Mouse (Mus musculus): ENCODE data around the gene Fam171a1.

GRCm38 (mm10) chr2:3127256-3127883 is 13.3 kb downstream of the Fam171a1 start:
- TF ChIP-seq CTCF (IDR thresholded peaks at IDR 0.05; ENCODE audit: low read depth, low read length) (no peak), POLR2A (IDR thresholded peaks at IDR 0.05; ENCODE audit: borderline replicate concordance, low read depth, low read length) (no peak)

All from bone marrow macrophage, adult 2 months (primary cell).